Mouse (Mus musculus) intestine, embryonic 14.5 days (tissue): ENCODE measurements around the gene Mfsd6l. TPM values are rescaled to one million over a fixed set of nuclear protein-coding genes. Genes with fewer than 3 reads are reported as not detected.

Experiments used
- ATAC-seq: fragments of 200-750 bp; cut with Nextera tagmentation; replicated peaks from 2 replicates; pipeline ENCODE4 v1.8.0; 2017; ENCODE audit warnings: low read depth, moderate number of reproducible peaks, moderate TSS enrichment, moderate library complexity; ENCODE audit not compliant: low FRiP score, low TSS enrichment
- DNase-seq: peaks from one replicate; pipeline ENCODE4 v3.0.0-alpha.2; 2018; ENCODE audit warnings: low spot score
- H3K27ac ChIP-seq: fragments of 300-500 bp; sonication (generic); 2 replicates; pipeline ENCODE4 v1.5.1; 2014; ENCODE audit warnings: low read depth, mild to moderate bottlenecking, control low read depth
- H3K27me3 ChIP-seq: fragments of 300-500 bp; sonication (generic); replicated peaks from 2 replicates; pipeline ENCODE4 v1.6.1; 2014; ENCODE audit warnings: low read length, control low read depth; ENCODE audit not compliant: control insufficient read depth, insufficient read depth
- H3K36me3 ChIP-seq: fragments of 300-500 bp; sonication (generic); 2 replicates; pipeline ENCODE4 v1.6.1; 2014; ENCODE audit warnings: low read length, control low read depth; ENCODE audit not compliant: control insufficient read depth, insufficient read depth
- H3K4me1 ChIP-seq: fragments of 300-500 bp; sonication (generic); replicated peaks from 2 replicates; pipeline ENCODE4 v1.6.1; 2014; ENCODE audit warnings: low read length, control low read depth, mixed read lengths; ENCODE audit not compliant: control insufficient read depth, insufficient read depth
- H3K4me2 ChIP-seq: fragments of 300-500 bp; sonication (generic); 2 replicates; pipeline ENCODE4 v1.6.1; 2014; ENCODE audit warnings: low read length
- H3K4me3 ChIP-seq: fragments of 300-500 bp; sonication (generic); 2 replicates; pipeline ENCODE4 v1.5.1; 2014; ENCODE audit warnings: low read depth, low read length, control low read depth, mixed read lengths
- H3K9ac ChIP-seq: fragments of 300-500 bp; sonication (generic); 2 replicates; pipeline ENCODE4 v1.6.1; 2014; ENCODE audit warnings: mild to moderate bottlenecking, low read length
- H3K9me3 ChIP-seq: fragments of 300-500 bp; sonication (generic); 2 replicates; pipeline ENCODE4 v1.6.1; 2016; ENCODE audit warnings: low read length, control low read depth; ENCODE audit not compliant: control insufficient read depth
- WGBS: fragments of 180-500 bp; shearing (Covaris S2); extraction: QIAGEN DNeasy Blood & Tissue Kit; methylation state at CpG from one replicate; pipeline ENCODE4 v1.1.7; 2014; 5-methylcytosine and 5-hydroxymethylcytosine counted together
- polyA plus RNA-seq: library from polyadenylated mRNA; unstranded; fragments of >200 nt; fragmentation: Nextera tagmentation; extraction: Ambion mirVana; gene quantifications from 2 replicates; pipeline ENCODE4 v1.2.1, GENCODE M21; 2014

The Mfsd6l gene
- polyA plus RNA-seq, 1 experiment from 2014 or later, result 2.2 TPM

- H3K27ac ChIP-seq, result no peak overlapping the region
- 64% methylated on average over 8 of the region's 8 CpGs for WGBS
These were observed 28.0 kb downstream of the Mfsd6l start for GRCm38 (mm10) chr11:68583906-68584480.

GRCm38 (mm10) chr11:68585890-68586289 lies 29.9 kb downstream of the Mfsd6l start:
- ATAC-seq (0 out of 2 replicates have a peak, but pooled peaks have one; percentile 32), DNase-seq (no peak)
- no peak overlapping the region for H3K4me3 ChIP-seq
- no peak overlapping the region for H3K4me2 ChIP-seq
- no peaks in the 10 kb centered on the region for H3K36me3 ChIP-seq
- WGBS, result 29% methylated on average over 3 of the region's 3 CpGs
- peaks cover 6% of the 10 kb centered on the region; the same call in 1 of the 2 replicates for H3K4me1 ChIP-seq
- H3K9me3 ChIP-seq, result no peaks in the 10 kb centered on the region
- H3K9ac ChIP-seq, result no peak overlapping the region
- no peaks in the 10 kb centered on the region for H3K27me3 ChIP-seq
- no peak overlapping the region for H3K27ac ChIP-seq

More at GRCm38 (mm10) chr11:68583906-68584480, 28.0 kb downstream of the Mfsd6l start:
- no peak for ATAC-seq
- Histone ChIP-seq H3K4me1 (no peaks in the 10 kb centered on the region), H3K27me3 (no peaks in the 10 kb centered on the region), H3K9ac (no peak overlapping the region), H3K4me3 (no peak overlapping the region), H3K4me2 (no peak overlapping the region), H3K9me3 (no peaks in the 10 kb centered on the region), H3K36me3 (no peaks in the 10 kb centered on the region)
- DNase-seq, result no peak

- no peak for ATAC-seq
These were observed 30.7 kb downstream of the Mfsd6l start, which contains the start of gene Ccdc42 for GRCm38 (mm10) chr11:68586721-68587120. Gene Ccdc42 (plus strand): TSS chr11:68587021.

GRCm38 (mm10) chr11:68589055-68589809 lies 33.2 kb downstream of the Mfsd6l start:
- Histone ChIP-seq H3K9me3 (no peaks in the 10 kb centered on the region), H3K36me3 (no peaks in the 10 kb centered on the region), H3K4me2 (no peak overlapping the region), H3K27ac (no peak overlapping the region), H3K4me3 (no peak overlapping the region), H3K9ac (no peak overlapping the region), H3K27me3 (no peaks in the 10 kb centered on the region), H3K4me1 (peaks cover 24% of the 10 kb centered on the region)
- 70% methylated on average over 8 of the region's 8 CpGs for WGBS
- ATAC-seq, result peak; percentile 61
- peak; percentile 84 for DNase-seq

More at GRCm38 (mm10) chr11:68586721-68587120, 30.7 kb downstream of the Mfsd6l start, which contains the start of gene Ccdc42:
- Histone ChIP-seq H3K9ac (no peak within 1 kb of the TSS), H3K4me1 (peaks cover 13% of the 10 kb centered on the region), H3K4me3 (no peak within 1 kb of the TSS), H3K27ac (no peak within 1 kb of the TSS), H3K27me3 (no peaks in the 10 kb centered on the region), H3K4me2 (no peak within 1 kb of the TSS), H3K36me3 (no peaks in the 10 kb centered on the region), H3K9me3 (no peaks in the 10 kb centered on the region)
- DNase-seq, result no peak
- WGBS, result 77% methylated on average over 5 of the region's 5 CpGs

- 20% methylated on average over 5 of the region's 5 CpGs for WGBS
- H3K9ac ChIP-seq, result no peak overlapping the region
- peaks cover 24% of the 10 kb centered on the region for H3K4me1 ChIP-seq
- ATAC-seq (no peak), DNase-seq (no peak)
- H3K27ac ChIP-seq, result no peak overlapping the region
- no peaks in the 10 kb centered on the region for H3K36me3 ChIP-seq
- H3K9me3 ChIP-seq, result no peaks in the 10 kb centered on the region
- H3K27me3 ChIP-seq, result no peaks in the 10 kb centered on the region
- H3K4me3 ChIP-seq, result no peak overlapping the region
- no peak overlapping the region for H3K4me2 ChIP-seq
These were observed 35.7 kb downstream of the Mfsd6l start for GRCm38 (mm10) chr11:68591708-68592107.

- no peak overlapping the region for H3K9ac ChIP-seq
- no peak overlapping the region for H3K4me3 ChIP-seq
- no peaks in the 10 kb centered on the region for H3K9me3 ChIP-seq
- no peaks in the 10 kb centered on the region for H3K27me3 ChIP-seq
- peaks cover 24% of the 10 kb centered on the region for H3K4me1 ChIP-seq
- H3K36me3 ChIP-seq, result no peaks in the 10 kb centered on the region
- no peak overlapping the region for H3K4me2 ChIP-seq
- DNase-seq (no peak), ATAC-seq (no peak)
- 59% methylated on average over 3 of the region's 3 CpGs for WGBS
- no peak overlapping the region for H3K27ac ChIP-seq
These were observed 37.3 kb downstream of the Mfsd6l start for GRCm38 (mm10) chr11:68593247-68593646.

GRCm38 (mm10) chr11:68597912-68598311 lies 41.9 kb downstream of the Mfsd6l start:
- 91% methylated on average over 2 of the region's 2 CpGs for WGBS
- DNase-seq (no peak), ATAC-seq (no peak)
- Histone ChIP-seq H3K4me1 (peaks cover 42% of the 10 kb centered on the region), H3K9me3 (no peaks in the 10 kb centered on the region), H3K27ac (no peak overlapping the region), H3K36me3 (no peaks in the 10 kb centered on the region), H3K4me2 (no peak overlapping the region), H3K27me3 (no peaks in the 10 kb centered on the region), H3K4me3 (no peak overlapping the region), H3K9ac (no peak overlapping the region)

GRCm38 (mm10) chr11:68600551-68601021 lies 44.6 kb downstream of the Mfsd6l start:
- Histone ChIP-seq H3K27ac (peak overlapping the region; percentile 93), H3K4me1 (peaks cover 36% of the 10 kb centered on the region), H3K36me3 (no peaks in the 10 kb centered on the region), H3K9ac (no peak overlapping the region), H3K27me3 (no peaks in the 10 kb centered on the region), H3K9me3 (no peaks in the 10 kb centered on the region), H3K4me2 (no peak overlapping the region), H3K4me3 (no peak overlapping the region)
- WGBS, result 16% methylated on average over 6 of the region's 6 CpGs
- DNase-seq (peak; percentile 69), ATAC-seq (peak; percentile 68)
